Mouse (Mus musculus): ENCODE results near the gene Hps4.

The Hps4 gene

DNA sequence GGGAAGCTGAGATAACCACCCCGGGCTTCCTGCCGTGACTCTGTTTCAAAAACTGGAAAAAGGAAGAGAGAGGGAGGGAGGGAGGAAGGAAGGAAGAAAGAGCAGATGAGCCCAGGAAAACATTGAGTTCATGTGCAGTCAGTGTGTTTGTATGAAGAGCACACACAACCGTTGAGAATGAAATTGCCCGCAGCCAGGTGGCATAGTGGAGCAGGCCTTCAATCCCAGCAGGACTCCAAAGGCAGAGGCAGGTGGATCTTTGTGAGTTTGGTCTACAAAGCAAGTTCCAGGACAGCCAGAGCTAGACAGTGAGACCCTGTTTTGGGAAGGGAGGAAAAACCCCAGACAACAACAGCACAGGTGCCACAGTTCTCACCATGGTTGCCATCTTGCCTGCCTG, 24.5 kb downstream of the Hps4 start:
- peak; percentile 57 for DNase-seq (ENCODE audit: low read depth, low spot score)

- peak; percentile 71 for DNase-seq (ENCODE audit: low read depth, low spot score)
Measured at GRCm38 (mm10) chr5:112367929-112368328, 25.0 kb downstream of the Hps4 start.

GRCm38 (mm10) chr5:112368666-112369065, 25.8 kb downstream of the Hps4 start:
- DNase-seq (ENCODE audit: low read depth, low spot score): peak; percentile 98

- no peak for DNase-seq (ENCODE audit: low read depth, low spot score)
Measured at GRCm38 (mm10) chr5:112369326-112369725, 26.4 kb downstream of the Hps4 start.

GRCm38 (mm10) chr5:112370236-112370813, 27.4 kb downstream of the Hps4 start:
- DNase-seq (ENCODE audit: low read depth, low spot score): no peak

- DNase-seq (ENCODE audit: low read depth, low spot score): peak; percentile 96
Measured at GRCm38 (mm10) chr5:112371933-112372332, 29.1 kb downstream of the Hps4 start.

DNA sequence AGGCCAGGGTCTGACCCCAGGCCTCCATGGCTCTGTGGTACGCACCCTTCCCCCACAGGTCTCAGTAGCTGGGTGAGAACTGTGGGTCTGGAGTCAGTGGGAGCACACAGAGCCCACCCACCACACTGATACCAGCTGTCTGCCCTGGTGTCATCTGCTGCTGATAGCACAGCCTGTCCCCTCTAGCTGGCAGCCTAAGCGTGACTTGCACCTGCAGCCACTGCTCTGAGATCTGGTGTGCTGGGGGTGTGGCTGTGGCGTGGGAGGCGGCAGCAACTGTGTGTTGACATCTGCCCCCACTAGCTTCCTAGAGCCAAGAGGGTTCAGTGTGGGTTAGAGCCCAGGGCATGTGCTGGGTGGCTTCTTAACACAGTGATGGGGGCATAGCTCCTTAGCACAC, 33.2 kb downstream of the Hps4 start:
- DNase-seq (ENCODE audit: low read depth, low spot score): no peak

- DNase-seq (ENCODE audit: low read depth, low spot score): peak; percentile 82
Measured at GRCm38 (mm10) chr5:112377380-112377779, 34.5 kb downstream of the Hps4 start.

- DNase-seq (ENCODE audit: low read depth, low spot score): no peak
Measured at GRCm38 (mm10) chr5:112378716-112379115, 35.8 kb downstream of the Hps4 start.

- DNase-seq (ENCODE audit: low read depth, low spot score): no peak
Measured at GRCm38 (mm10) chr5:112381154-112381553, 38.3 kb downstream of the Hps4 start.

DNA sequence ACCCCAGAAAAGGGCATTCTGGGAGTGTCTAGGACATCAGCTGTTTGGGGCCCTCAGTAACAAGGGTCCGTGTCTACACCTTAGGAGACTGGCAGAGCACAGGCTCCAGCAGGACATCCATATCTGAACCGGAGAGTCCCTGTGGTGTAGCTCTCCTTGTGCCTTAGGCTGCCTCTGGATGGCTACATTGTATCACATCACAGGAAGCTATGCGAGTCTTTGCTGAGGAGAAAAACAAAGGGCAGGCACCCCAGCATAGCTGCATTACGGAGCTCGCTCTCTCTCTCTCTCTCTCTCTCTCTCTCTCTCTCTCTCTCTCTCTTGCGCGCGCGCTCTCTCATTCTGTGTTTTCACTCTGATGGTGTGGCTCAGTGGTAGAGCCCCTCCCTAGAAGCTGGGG, 39.2 kb downstream of the Hps4 start:
- DNase-seq (ENCODE audit: low read depth, low spot score): no peak

- DNase-seq (ENCODE audit: low read depth, low spot score): peak; percentile 85
Measured at GRCm38 (mm10) chr5:112382641-112383330, 39.9 kb downstream of the Hps4 start.

DNA sequence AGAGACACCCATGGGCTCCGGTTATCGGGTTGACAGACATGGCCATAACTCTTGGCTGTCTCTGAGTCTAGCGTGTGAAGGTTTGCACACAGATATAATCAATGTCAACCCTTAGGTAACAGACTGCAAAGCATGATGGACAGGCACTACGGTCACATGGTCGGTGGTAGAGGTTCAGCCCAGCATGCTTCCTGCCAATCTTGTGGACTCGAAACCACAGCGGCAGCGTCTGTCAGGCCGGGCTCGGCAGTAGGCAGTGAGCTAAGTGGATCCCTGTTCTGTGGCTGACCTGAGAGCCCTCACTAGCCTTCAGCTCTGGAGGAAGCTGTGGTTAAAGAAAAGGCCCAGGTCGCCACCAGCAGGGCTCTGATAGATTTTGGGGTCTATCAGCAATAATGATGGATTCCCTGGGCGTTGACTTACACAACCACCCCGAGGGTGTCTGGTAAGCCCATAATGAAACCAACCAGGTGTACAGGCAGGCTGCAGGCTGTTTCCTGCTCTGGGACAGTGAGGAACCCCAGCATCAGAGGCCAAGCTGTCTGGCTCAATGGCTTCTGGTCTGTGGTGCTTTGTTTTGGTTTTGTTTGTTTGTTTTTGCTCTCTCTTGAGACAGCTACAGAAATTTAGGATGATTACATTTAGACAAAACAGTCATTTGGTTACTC, 42.1 kb downstream of the Hps4 start:
- no peak for DNase-seq (ENCODE audit: low read depth, low spot score)

GRCm38 (mm10) chr5:112385973-112386372, 43.1 kb downstream of the Hps4 start:
- DNase-seq (ENCODE audit: low read depth, low spot score): no peak

DNA sequence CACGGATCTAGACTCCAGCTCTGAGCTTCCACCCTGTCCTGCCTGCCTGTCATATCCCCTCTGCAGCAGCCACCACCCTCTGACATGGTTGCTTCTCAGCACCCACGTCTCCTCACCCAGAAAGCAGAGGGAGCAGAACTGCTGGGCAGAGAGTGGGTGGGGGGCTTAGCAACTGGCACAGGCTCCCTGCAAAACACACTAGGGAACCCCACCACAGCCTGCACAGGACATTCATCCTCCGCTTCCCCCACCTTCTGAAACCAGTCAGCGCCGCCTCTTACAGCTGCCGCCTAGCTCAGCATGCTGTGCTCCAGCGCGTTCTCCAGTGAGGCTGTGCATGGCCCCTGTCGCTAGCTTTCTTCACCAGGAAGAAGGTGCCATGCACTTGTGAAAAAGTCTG, 46.5 kb downstream of the Hps4 start:
- DNase-seq (ENCODE audit: low read depth, low spot score): peak; percentile 72

DNA sequence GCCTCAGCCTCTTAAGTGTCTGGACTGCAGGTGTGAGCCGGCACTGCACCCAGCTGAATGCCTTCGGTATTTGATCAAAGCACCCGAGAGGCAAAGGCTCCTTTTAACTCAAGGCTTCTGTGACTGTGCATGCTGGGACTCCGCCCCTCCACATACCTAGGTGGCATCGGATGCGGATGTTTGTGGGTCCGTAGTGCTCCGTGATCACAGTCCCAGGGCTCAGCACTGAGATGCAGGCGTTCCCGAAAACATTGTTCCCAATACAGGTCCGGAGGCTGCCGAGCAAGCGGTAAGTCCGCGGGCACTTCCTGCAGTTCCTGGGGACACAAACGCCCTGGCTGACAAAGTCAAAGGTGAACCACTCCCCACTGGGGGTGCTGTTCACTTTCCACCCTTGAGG, 48.1 kb downstream of the Hps4 start:
- no peak for DNase-seq (ENCODE audit: low read depth, low spot score)

DNA sequence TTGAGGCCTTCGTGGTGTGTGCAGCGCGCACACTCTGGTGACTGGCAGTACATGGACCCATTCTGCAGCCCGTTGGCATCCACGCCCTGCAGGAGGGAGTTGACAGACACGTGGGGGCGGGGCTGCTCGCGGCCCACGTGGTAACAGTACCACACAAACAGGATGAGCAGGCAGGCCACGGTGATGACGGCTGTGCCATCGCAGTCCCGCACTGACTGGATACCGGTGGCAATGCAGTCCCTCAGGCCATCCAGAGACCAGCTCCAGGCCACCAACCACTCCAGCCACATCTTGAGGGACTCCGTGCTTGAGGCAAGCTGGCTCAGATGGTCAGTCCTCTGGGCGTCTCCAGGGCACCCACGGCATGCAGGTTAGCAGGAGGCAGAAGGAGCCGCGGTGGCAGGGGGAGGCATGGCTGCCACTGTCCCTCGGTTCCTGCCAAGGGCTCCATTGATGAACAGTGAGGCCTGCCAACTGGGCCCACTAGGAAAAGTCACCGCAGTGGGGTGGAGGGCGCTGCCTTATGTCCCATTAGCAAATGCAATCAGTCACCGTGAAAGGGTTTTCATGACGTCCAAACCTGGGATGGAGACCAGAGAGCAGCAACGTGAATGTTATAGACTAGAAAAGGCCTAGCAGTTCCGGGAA, 48.9 kb downstream of the Hps4 start:
- DNase-seq (ENCODE audit: low read depth, low spot score): peak; percentile 58

DNA sequence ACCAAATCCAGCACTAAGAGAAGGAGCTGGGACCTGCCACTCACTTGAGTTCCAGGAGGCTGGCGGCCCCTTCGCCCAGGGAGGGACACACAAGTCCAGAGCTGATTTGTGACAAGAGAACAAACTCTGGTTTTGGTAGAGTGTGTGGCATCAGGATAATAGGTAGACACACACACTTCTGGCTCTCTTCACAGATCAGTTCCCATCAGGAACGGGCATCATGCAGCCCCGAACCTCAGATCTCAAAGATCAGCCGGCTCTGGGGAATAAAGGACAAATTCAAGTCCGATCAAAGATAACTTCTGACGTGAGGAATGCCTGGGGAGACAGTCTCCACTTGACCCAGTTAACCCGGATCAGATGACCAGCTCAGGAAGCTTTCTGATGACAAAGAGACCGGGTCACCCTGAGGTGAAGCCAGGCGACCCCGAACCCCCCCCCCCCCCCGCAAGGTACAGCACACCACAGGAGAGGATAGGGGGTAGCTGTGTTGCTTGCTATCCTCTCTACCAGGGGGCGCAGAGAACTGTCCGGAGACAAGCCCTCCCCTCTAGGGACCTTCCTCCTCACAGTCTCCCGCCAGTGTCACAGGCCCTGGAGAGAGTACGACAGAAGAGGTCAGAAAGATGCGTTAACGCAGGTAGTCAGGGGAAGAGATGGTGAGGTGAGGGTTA, 51.0 kb downstream of the Hps4 start:
- DNase-seq (ENCODE audit: low read depth, low spot score): peak; percentile 35

DNA sequence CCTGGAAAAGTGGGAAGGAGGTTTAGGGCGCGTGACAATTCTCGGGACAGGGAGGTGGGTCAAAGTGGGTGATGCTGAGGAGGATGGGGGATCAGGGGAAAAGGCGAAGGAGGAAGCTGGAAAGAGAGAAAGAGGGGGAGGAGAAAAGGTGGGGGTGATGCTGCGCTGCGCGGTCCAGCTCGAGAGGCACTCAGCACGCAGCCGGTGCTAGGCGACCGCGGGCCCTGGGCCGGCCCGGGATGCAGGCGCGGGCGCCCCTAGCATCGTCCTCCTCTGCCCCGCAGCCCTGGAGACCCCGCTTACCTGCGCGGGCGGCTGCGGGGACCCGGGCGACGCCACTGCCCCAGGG, 51.5 kb downstream of the Hps4 start:
- DNase-seq (ENCODE audit: low read depth, low spot score): peak; percentile 56

GRCm38 (mm10) chr5:112394779-112395443, 52.0 kb downstream of the Hps4 start, which contains the start of gene Asphd2:
Gene Asphd2, minus strand, starts transcription at chr5:112394866.
- DNase-seq (ENCODE audit: low read depth, low spot score): peak; percentile 91

- peak; percentile 57 for DNase-seq (ENCODE audit: low read depth, low spot score)
Measured at GRCm38 (mm10) chr5:112396066-112396465, 53.2 kb downstream of the Hps4 start.

Measured in brain, adult 2 months (tissue).